Mouse (Mus musculus): Measurements from ENCODE around the gene Ryr2. TPM values are rescaled to one million over a fixed set of nuclear protein-coding genes. Genes with fewer than 3 reads are reported as not detected.

Gene Ryr2
- total RNA-seq (2012; rRNA removed) (0.13 TPM in 1 of 2 replicates, not detected in the other), total RNA-seq (2014; rRNA removed) (not detected in 2 replicates), polyA plus RNA-seq (2012; ENCODE audit: insufficient read length, low read depth) (0.11 and 0.37 TPM in 2 replicates)

DNA sequence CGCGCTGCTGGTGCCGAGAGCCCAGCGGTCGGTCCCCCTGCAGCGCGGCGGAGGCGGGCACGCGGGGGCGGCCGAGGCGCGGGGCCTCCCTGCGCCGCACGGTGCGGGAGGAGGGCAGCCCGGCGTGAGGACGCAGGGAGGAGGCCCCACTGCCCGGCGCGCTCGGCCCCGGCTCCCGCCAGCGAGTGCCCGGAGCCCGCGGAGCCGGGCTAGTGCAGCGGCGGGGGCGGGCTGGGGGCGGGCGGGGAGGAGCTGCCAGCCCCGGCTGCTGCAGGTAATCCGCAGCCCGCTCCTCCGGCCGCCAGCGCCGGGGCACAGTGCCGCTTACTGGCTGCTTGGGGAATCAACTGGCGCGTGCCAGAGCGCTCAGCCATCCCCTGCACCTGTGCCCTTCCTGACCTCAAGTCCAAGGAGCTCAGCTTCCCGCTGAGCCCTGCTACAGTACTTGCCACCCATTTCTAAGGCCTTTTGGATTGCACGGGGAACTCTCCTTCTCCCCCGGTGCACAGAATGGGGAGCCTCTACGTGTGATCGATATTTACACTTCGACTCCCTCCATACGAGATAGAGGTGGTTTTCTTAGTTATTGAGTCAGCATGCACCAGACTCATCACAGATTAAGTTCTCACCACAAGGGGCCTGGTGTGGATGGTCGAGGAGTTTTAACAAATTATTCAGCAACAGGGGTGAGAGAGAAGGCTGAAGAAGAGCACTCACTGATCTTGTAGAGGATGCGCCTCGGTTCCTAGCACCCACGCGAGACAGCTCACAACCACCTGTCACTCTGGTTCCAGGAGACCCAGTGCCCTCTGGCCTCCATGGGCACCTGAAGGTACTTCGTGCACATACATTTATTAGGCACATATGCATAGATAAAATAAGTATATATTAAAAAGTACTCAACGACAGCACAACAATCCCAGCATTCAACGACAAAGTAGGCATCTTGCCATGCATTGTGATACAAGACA is at the start of gene Ryr2:
Ryr2 (minus strand) TSS at position 284 of the 971 bp plus-strand sequence.
- H3K4me3 ChIP-seq (replicated peaks in 1 of 3; ENCODE audit: low read depth in 2 of 3, low read length in 2 of 3, poor library complexity in 1 of 3): no peak within 1 kb of the TSS
- TF ChIP-seq KAT2A (IDR thresholded peaks at IDR 0.05; ENCODE audit: insufficient replicate concordance, low read length) (no peak), MXI1 (IDR thresholded peaks at IDR 0.05; ENCODE audit: low read depth, low read length) (no peak), MEF2A (IDR thresholded peaks at IDR 0.05; ENCODE audit: borderline replicate concordance, low read depth, low read length) (no peak), IRF4 (IDR thresholded peaks at IDR 0.05; ENCODE audit: low read depth, low read length) (no peak), RAD21 (IDR thresholded peaks at IDR 0.05; ENCODE audit: low read depth, low read length) (no peak), NELFE (IDR thresholded peaks at IDR 0.05; ENCODE audit: low read depth, low read length) (no peak), GABPA (IDR thresholded peaks at IDR 0.05; ENCODE audit: insufficient replicate concordance, low read depth, low read length) (no peak), SMC3 (IDR thresholded peaks at IDR 0.05; ENCODE audit: low read depth, low read length) (no peak), CTCF (conservative IDR thresholded peaks at IDR 0.05 in 1 of 2, IDR thresholded peaks at IDR 0.05 in 1 of 2; ENCODE audit: low read depth in 2 of 2, low read length in 2 of 2) (no peak), ZNF384 (IDR thresholded peaks at IDR 0.05; ENCODE audit: low read depth, low read length) (no peak), POLR2A (IDR thresholded peaks at IDR 0.05; ENCODE audit: low read depth, low read length) (no peak), MAZ (IDR thresholded peaks at IDR 0.05; ENCODE audit: low read depth, low read length) (no peak)
- H3K4me1 ChIP-seq (ENCODE audit: control insufficient read depth in 1 of 2, insufficient read depth in 2 of 2): 0 out of 4 replicates have a peak, but pooled peaks cover 0 to 2% of the 10 kb centered on the region in 2 experiments
- H3K27me3 ChIP-seq (replicated peaks): no peaks in the 10 kb centered on the region
- no peaks in the 10 kb centered on the region for H3K79me2 ChIP-seq (replicated peaks; ENCODE audit: control insufficient read depth, extremely low read depth, insufficient read depth, poor library complexity, severe bottlenecking)
- H3K9me3 ChIP-seq (replicated peaks; ENCODE audit: low read length): peaks cover 10% of the 10 kb centered on the region
- in situ Hi-C loops (cut with MboI; ENCODE audit: low pct_ligation_motif_present, low pct_unique_long_range_greater_than_20kb, low sequenced_read_pairs) (no loop called here), dilution Hi-C loops (cut with MboI; ENCODE audit: extremely low pct_ligation_motif_present, extremely low pct_unique_long_range_greater_than_20kb, low sequenced_read_pairs) (no loop called here)
- no peak within 1 kb of the TSS for H3K27ac ChIP-seq (ENCODE audit: insufficient read depth, low read depth)
- no peaks in the 10 kb centered on the region for H3K36me3 ChIP-seq (replicated peaks in 1 of 2; ENCODE audit: control insufficient read depth in 1 of 2, insufficient read depth in 1 of 2, low read length in 1 of 2)
- no peak within 1 kb of the TSS for H3K4me2 ChIP-seq (ENCODE audit: insufficient read depth, low read depth, poor library complexity, severe bottlenecking)
- no peak for DNase-seq (ENCODE audit: extremely low read depth)
- H3K9ac ChIP-seq (ENCODE audit: insufficient read depth, low read depth): no peak within 1 kb of the TSS

DNA sequence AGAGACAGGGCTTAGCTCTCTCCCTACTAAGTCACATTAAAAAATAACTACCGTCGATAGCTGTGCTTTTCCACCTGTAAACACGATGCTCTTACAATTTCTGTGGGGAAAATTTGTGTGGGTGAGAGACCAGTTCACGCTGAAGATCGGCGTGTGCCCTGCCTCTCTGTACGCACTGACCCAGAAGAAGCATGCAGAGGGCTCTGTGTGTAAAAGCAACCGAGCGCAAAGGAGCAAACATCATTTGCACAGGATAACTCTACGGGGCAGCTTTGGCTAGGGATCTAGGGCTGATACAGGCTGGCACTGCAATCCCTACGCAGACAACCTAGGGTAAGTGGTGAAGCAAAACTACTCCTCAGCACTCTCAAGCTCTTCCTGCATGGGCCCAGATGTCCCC is 47.2 kb upstream of the Ryr2 start:
- dilution Hi-C loops (cut with MboI; ENCODE audit: extremely low pct_ligation_motif_present, extremely low pct_unique_long_range_greater_than_20kb, low sequenced_read_pairs): no loop called here
- Histone ChIP-seq H3K27me3 (replicated peaks) (no peaks in the 10 kb centered on the region), H3K79me2 (replicated peaks; ENCODE audit: control insufficient read depth, extremely low read depth, insufficient read depth, poor library complexity, severe bottlenecking) (no peaks in the 10 kb centered on the region), H3K9me3 (replicated peaks; ENCODE audit: low read length) (no peaks in the 10 kb centered on the region), H3K4me1 (ENCODE audit: control insufficient read depth in 1 of 2, insufficient read depth in 2 of 2) (no peaks in the 10 kb centered on the region), H3K36me3 (replicated peaks in 1 of 2; ENCODE audit: control insufficient read depth in 1 of 2, insufficient read depth in 1 of 2, low read length in 1 of 2) (no peaks in the 10 kb centered on the region), H3K9ac (ENCODE audit: insufficient read depth, low read depth) (no peak overlapping the region), H3K4me3 (replicated peaks in 1 of 3; ENCODE audit: low read depth in 2 of 3, low read length in 2 of 3, poor library complexity in 1 of 3) (no peak overlapping the region), H3K4me2 (ENCODE audit: insufficient read depth, low read depth, poor library complexity, severe bottlenecking) (no peak overlapping the region), H3K27ac (ENCODE audit: insufficient read depth, low read depth) (no peak overlapping the region)
- no peak for DNase-seq (ENCODE audit: extremely low read depth)
- TF ChIP-seq POLR2AphosphoS2 (IDR thresholded peaks at IDR 0.05; ENCODE audit: low read depth, low read length) (no peak), GABPA (IDR thresholded peaks at IDR 0.05; ENCODE audit: insufficient replicate concordance, low read depth, low read length) (no peak), E2F4 (IDR thresholded peaks at IDR 0.05; ENCODE audit: insufficient replicate concordance, low read depth, low read length) (no peak), KAT2A (IDR thresholded peaks at IDR 0.05; ENCODE audit: insufficient replicate concordance, low read length) (no peak), NRF1 (IDR thresholded peaks at IDR 0.05; ENCODE audit: low read depth, low read length) (no peak), RCOR1 (conservative IDR thresholded peaks at IDR 0.05; ENCODE audit: low read depth, low read length) (no peak), ZKSCAN1 (IDR thresholded peaks at IDR 0.05; ENCODE audit: borderline replicate concordance, low read depth, low read length) (no peak), TCF12 (IDR thresholded peaks at IDR 0.05; ENCODE audit: low read depth, low read length) (no peak), JUND (conservative IDR thresholded peaks at IDR 0.05; ENCODE audit: low read depth, low read length) (no peak), PAX5 (IDR thresholded peaks at IDR 0.05; ENCODE audit: low read length) (no peak), UBTF (IDR thresholded peaks at IDR 0.05; ENCODE audit: low read depth, low read length) (no peak), ZC3H11A (IDR thresholded peaks at IDR 0.05; ENCODE audit: low read depth, low read length) (no peak), MAX (IDR thresholded peaks at IDR 0.05; ENCODE audit: low read length) (no peak), SMC3 (IDR thresholded peaks at IDR 0.05; ENCODE audit: low read depth, low read length) (no peak), RAD21 (IDR thresholded peaks at IDR 0.05; ENCODE audit: low read depth, low read length) (no peak), JUN (IDR thresholded peaks at IDR 0.05; ENCODE audit: insufficient read depth, low read depth, low read length) (no peak), TBP (conservative IDR thresholded peaks at IDR 0.05; ENCODE audit: low read depth, low read length) (no peak), MXI1 (IDR thresholded peaks at IDR 0.05; ENCODE audit: low read depth, low read length) (no peak), ELF1 (IDR thresholded peaks at IDR 0.05; ENCODE audit: low read depth, low read length) (no peak), CHD2 (IDR thresholded peaks at IDR 0.05; ENCODE audit: low read length) (no peak)
- in situ Hi-C loops (cut with MboI; ENCODE audit: low pct_ligation_motif_present, low pct_unique_long_range_greater_than_20kb, low sequenced_read_pairs): no loop called here

Measured in CH12.LX (cell line).